Mouse (Mus musculus) kidney, adult 9 months (tissue): ENCODE measurements at regions not wholly inside any gene's neighbourhood (a gene's known extent, or its start where the extent isn't known, plus 50 kb on each side); places are given as distances from the start of the nearest gene placed in this dataset.

Source experiments
- DNase-seq: peaks from one replicate; pipeline ENCODE4 v3.0.0; 2022

- DNase-seq = peak; percentile 85
Observed at GRCm38 (mm10) chr1:76019071-76019470, 473.0 kb downstream of the Slc4a3 start.

GRCm38 (mm10) chr1:76024650-76025049, 478.6 kb downstream of the Slc4a3 start:
- DNase-seq = no peak

- DNase-seq = no peak
Observed at GRCm38 (mm10) chr1:76025389-76025788, 479.3 kb downstream of the Slc4a3 start.

GRCm38 (mm10) chr1:76029059-76029458, 483.0 kb downstream of the Slc4a3 start:
- no peak for DNase-seq

GRCm38 (mm10) chr1:76031171-76031922, 485.3 kb downstream of the Slc4a3 start:
- no peak for DNase-seq

- no peak for DNase-seq
Observed at GRCm38 (mm10) chr1:76031923-76032285, 485.8 kb downstream of the Slc4a3 start.

GRCm38 (mm10) chr1:76032626-76033025, 486.6 kb downstream of the Slc4a3 start:
- no peak for DNase-seq

GRCm38 (mm10) chr1:76036316-76036715, 490.2 kb downstream of the Slc4a3 start:
- no peak for DNase-seq

- DNase-seq = peak; percentile 93
Observed at GRCm38 (mm10) chr1:76039029-76039655, 493.1 kb downstream of the Slc4a3 start.

- no peak for DNase-seq
Observed at GRCm38 (mm10) chr1:76039661-76040060, 493.6 kb downstream of the Slc4a3 start.

GRCm38 (mm10) chr1:76050264-76050663, 504.2 kb downstream of the Slc4a3 start:
- DNase-seq = no peak

GRCm38 (mm10) chr1:76053378-76054171, 507.5 kb downstream of the Slc4a3 start:
- DNase-seq = no peak

GRCm38 (mm10) chr1:76065783-76066182, 519.7 kb downstream of the Slc4a3 start:
- DNase-seq = no peak

GRCm38 (mm10) chr1:76070831-76071321, 524.8 kb downstream of the Slc4a3 start:
- DNase-seq = no peak

GRCm38 (mm10) chr1:76075213-76075612, 529.1 kb downstream of the Slc4a3 start:
- DNase-seq = no peak

GRCm38 (mm10) chr1:76075685-76076455, 529.8 kb downstream of the Slc4a3 start:
- DNase-seq = no peak

- DNase-seq = no peak
Observed at GRCm38 (mm10) chr1:76080241-76080640, 534.2 kb downstream of the Slc4a3 start.

- DNase-seq = no peak
Observed at GRCm38 (mm10) chr1:76081700-76082099, 535.6 kb downstream of the Slc4a3 start.

GRCm38 (mm10) chr1:76083273-76084036, 537.4 kb downstream of the Slc4a3 start:
- no peak for DNase-seq

- DNase-seq = no peak
Observed at GRCm38 (mm10) chr1:76091031-76091430, 545.0 kb downstream of the Slc4a3 start.

- peak; percentile 1 for DNase-seq
Observed at GRCm38 (mm10) chr1:76113281-76113680, 567.2 kb downstream of the Slc4a3 start.

GRCm38 (mm10) chr1:76120840-76121239, 574.8 kb downstream of the Slc4a3 start:
- DNase-seq = no peak
